Mouse (Mus musculus): ENCODE results near the gene Ephb2. TPM values are rescaled to one million over a fixed set of nuclear protein-coding genes. Genes with fewer than 3 reads are reported as not detected.
A peak's percentile ranks its signal among the peaks of the same experiment; 100 is the strongest.

Ephb2 gene
- 10 to 100 TPM; 55.1 to 57.0 TPM for total RNA-seq (2021)
- long read RNA-seq, full-length matches to known transcripts: 1 of 4 reads
- long read RNA-seq, partial matches to known transcripts: 1 of 4 reads
- long read RNA-seq, other reads (novel, unspliced or antisense): 2 of 4 reads

DNA sequence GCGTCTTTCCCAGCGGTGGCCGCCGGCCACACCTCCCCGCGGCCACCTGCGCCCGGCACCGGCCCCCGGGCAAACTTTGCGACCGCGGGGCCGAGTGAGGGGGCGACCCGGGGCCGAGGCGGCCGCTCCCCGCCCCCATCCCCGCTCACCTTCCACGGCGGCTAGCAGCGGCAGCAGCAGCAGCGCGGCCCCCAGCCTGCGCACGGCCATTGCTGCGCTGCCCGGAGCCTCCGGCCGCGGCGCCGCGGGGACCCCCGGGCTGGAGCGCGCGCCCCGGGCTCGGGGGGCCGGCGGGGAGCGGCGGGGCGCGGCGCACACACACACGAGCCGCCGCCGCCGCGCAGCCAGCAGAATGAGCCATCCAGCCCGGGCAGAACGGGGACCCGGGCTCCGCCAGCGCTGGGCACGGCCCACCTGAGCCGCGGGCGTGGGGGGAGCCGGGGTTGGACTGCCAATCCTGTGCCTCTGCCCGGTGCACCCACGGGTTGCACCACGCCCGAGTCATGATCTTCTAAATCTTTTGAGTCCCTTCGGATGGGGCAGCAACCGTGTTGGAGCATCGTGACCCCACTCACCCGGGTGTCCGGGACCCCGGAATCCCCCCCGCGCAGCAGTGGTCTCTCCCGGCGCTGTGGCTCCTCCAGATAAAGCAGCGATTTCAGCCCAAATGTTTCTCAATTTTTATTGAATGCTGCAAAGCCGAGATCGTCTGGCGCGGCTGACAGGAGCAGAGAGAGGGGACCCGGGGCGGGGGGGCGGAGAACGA lies at the start of gene Ephb2:
Gene Ephb2, minus strand, starts transcription at position 368 of the 766 bp plus-strand sequence.
- peak; percentile 82 to 87 for DNase-seq (ENCODE audit: low spot score in 2 of 2)

DNA sequence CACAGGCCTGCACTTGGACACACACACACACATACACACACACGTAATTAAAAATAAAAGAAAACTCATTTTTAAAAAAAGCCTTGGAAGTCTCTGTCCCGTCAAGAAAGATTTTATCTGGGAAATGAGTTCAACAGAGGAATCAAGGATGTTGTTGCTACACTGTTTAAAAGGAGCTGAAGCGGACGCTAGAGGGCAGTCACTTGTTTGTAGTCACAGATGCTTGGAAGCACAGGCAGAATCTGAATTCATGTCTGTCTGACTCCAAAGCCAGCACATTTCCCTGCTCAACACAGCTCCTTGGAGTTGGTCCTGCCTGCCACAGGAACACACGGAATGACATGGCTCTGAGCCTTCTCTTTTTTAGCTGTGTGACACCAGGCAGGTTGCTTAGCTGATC lies 42.8 kb upstream of the Ephb2 start:
- peak in 1 of 2 experiments; percentile 46 for DNase-seq (ENCODE audit: low spot score in 2 of 2)

DNA sequence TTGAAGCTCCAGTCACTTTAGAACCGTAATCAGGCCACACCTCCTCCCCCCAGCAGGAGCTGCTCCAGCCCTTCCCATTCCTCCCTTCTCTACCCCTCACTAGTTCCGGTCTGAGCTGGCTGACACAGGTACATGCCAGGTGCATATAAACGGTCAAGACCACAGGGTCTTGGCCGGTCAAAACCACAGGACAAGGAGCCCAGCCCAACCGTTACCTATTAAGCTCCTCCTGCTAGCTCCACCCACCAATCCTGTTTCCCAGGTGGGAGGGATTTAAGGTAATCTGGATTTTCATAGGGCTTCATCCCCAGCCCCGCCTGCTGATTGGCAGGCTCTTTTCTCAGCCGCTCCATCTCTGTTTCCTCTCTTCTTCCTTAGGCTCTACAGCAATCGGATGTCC lies 42.4 kb upstream of the Ephb2 start:
- DNase-seq (ENCODE audit: low spot score in 2 of 2): no peak

DNA sequence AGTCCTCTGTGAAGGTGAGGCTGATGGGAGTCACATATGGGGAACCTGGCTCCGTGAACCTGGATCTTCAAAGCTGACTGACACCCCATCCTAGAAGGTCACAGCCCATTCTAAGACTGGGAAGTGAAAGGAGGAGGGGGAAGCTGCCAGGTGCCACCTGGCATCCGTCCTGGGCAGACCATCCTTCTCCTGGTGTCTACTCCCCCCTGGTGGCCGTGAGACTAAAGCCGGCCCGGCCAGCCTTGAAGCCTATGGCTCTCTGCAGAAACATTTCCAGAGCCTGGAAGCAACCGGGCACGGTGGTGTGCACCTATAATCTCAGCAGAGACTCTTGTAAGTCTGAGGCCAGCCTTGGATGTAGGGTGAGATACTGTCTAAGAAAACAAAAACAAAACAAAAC lies 41.2 kb upstream of the Ephb2 start:
- peak; percentile 77 to 80 for DNase-seq (ENCODE audit: low spot score in 2 of 2)

DNA sequence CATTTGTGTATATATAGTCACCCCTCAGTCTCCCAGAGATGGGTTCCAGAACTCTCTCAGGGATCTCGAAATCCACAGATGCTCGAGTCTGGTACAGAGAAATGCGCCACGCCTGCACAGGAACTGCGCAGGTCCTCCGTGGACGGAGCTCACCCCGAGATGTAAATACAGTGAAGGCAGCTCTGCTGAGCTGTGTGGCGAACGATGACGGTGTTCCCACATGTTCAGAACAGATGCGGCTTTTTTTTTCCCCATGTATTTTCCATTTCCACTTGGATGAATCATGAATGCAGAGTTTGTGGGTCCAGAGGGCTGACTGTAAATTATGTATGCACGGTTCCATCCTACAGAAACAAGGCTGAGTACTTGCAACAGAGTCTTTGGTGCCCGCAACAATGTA lies 39.2 kb upstream of the Ephb2 start:
- no peak for DNase-seq (ENCODE audit: low spot score in 2 of 2)

DNA sequence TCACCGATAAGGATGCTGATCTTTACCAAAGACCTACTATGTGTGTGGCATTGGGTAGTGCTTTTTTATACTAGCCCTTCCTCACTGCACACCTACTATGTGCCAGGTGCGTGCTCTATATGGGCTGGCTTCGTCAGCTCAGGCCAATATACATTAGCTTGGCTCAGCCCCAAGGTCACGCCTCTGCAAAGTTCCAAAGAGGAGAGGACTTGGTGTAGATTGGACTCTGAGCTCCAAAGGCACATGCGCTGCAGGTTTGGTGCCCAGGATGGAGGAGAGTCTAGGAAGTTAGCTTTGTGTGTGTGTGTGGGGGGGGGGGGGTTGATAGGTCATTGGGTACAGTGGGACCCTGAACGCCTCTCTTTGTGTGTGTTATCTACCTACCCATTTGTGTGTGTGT lies 32.6 kb upstream of the Ephb2 start:
- DNase-seq (ENCODE audit: low spot score in 2 of 2): no peak

DNA sequence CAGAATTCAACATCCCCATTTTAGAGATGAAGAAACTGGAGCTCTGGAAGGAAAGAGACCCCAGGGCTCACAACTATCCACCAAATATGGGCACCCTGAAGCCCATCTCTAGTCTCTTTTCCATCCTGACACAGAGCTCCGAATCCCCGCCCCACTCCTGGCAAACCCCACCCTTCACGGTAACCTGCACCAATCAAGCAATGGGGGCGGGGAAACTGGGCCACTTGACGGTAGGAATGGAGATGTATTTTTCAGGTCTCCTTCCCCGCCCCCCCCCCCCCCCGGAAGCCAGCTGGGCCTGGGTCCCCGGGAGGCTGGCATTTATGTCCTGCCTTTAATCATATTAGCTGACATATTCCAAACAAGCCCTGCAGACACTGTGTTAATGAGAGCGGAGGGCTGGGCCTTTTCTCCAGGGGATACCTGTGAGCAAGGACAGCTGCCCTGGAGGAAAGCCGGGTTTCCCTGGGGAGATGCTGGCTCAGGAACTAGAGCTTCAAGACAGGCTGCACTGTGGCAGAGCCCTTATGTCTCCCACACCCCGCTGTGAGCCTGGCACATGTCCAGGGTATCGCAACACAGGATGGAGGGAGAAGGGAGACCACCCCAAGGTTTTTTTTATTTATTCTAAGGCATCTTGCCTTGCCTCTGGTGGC lies 32.0 kb upstream of the Ephb2 start:
- no peak for DNase-seq (ENCODE audit: low spot score in 2 of 2)

DNA sequence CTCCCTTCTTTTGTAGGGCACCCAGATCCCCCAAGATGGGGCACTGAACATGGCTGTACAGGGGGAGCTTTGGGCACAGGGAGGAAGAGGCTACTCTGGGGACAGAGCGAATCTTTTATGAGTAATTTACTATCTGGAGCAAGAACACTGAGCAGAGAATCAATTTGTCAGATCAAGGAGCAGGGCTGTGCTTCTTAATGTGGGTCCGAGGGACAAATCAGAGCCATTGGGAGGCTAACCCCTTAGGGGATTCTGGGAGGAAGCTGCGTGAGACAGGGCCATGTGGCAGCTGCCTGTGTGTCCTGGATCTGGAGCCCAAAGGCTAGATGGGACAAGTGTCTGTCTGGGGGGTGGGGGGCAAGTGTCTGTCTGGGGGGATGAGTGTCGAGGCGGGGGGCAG lies 29.7 kb upstream of the Ephb2 start:
- no peak for DNase-seq (ENCODE audit: low spot score in 2 of 2)

DNA sequence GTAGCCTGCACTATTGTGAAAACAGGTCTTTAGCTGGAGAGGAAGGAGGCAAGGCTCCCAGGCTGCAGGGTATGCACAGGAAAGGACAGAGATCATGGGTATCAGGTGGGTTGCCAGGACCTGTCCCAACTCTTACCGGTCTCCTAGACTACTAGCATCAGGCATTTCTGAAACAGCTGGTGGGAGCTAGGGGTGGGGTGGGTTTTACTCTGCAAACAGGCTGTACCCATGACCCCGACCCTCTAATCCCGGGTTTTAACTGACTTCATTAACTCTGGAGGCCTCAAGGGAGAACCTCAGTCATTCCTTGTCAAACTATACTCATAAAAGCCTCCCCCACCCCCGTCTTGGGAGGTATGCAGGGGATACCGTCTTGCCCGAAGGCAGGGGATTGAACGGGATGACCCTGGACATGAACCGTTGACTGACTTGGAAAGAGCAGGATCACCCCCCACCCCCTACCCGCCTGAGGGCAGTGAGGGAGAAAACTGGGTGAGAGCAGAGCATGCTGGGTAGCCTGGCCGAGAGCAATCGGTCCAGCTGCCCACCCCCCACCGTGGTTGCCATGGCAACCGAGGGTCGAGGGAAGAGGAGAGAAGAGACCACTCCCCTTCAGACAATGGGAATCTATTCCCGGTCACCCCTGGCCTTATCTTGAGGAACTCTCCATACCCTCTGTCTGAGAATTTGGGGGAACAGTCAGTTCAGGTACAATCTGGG lies 29.1 kb upstream of the Ephb2 start:
- DNase-seq (ENCODE audit: low spot score in 2 of 2): no peak

DNA sequence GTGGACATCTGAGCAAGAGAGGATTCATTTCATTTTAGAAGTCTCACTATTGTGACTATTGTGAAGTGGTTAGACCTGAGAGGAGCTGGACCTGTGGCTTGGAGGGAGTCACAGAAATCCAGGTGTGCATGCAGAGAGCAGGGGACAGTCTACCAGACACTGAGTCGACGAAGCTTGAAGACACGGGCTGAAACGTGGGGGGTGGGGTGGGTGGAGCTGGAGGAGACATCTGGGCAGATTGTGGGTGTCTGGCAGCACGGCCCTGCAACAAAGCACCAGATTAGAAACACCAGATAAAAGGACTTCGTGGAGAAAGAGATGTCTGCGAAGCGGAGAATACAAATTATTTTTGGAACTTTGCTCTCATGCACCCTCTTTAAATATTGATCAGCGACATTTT lies 27.7 kb upstream of the Ephb2 start:
- DNase-seq (ENCODE audit: low spot score in 2 of 2): no peak

DNA sequence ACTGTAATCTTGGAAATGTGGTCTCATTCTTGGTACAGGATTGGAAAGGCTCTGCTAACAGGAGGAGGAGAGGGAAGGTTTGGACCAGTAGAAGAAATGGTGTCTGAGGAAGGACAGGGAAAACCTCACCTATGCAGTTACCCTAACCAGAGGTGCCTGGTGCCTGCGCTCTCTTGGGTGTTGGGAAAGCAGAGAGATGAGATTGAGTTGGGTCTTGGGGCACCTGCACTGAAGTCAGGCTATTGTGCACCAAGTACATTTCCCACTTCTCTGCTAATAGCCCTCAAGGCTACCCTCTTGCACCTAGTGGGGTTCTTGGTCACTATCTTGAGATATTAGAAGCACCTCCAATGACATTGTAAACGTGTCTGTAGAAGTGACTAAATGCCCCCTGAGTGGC lies 26.6 kb upstream of the Ephb2 start:
- DNase-seq (ENCODE audit: low spot score in 2 of 2): no peak

DNA sequence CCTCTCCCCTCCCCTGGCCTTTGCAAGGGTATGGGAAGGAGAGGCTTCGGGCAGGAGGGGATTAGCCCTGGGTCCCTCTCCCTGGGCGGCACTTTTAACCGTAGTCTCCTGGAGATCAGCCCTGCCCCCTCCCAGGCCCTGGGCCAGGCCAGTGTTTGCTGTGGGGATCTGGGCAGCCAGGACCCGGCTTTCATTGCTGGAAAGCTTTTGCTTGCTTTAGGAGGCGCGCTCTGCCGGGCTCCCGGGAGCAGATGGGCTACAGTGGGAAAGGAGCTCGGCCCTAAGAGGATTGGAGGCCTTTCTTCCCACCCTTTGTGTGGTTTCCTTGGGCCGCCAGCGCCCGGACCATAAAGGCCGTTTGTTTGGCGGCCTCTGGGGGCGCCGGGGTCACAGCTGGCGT lies 26.0 kb upstream of the Ephb2 start:
- DNase-seq (ENCODE audit: low spot score in 2 of 2): peak; percentile 37

DNA sequence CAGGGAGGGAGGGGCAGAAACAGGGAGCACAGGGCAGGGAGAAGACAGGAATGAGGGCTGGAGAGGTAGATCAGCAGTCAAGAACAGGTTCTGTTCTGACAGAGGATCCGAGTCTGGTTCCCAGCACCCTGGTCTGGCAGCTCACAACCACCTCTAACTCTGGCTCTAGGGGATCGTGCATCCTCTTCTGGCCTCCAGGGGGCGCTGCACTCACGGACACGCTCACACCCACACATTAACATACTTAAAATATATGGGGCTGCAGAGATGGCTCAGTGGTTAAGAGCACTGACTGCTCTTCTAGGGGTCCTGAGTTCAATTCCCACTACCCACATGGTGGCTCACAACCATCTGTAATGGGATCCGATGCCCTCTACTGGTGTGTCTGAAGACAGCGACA lies 24.2 kb upstream of the Ephb2 start:
- DNase-seq (ENCODE audit: low spot score in 2 of 2): no peak

DNA sequence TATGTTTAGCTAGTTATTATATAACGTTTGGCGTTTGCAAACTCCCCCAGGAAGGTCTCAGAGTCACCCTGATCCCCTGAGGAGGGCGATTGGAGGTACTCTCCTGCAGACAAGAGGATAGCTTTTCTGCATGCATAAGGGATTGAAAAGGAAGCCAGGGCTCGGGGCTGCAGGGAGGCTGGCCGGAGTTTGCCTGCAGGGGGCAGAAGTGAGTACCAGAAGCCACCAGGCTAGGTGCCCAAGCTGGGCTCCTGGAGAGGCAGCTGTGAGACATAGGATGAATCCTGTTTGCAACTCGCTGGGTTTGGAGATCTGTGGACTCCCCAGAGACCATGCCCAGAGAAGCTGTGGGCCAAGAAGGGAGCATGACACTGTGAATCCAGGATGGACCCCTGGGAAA lies 19.3 kb upstream of the Ephb2 start:
- peak; percentile 54 to 55 for DNase-seq (ENCODE audit: low spot score in 2 of 2)

DNA sequence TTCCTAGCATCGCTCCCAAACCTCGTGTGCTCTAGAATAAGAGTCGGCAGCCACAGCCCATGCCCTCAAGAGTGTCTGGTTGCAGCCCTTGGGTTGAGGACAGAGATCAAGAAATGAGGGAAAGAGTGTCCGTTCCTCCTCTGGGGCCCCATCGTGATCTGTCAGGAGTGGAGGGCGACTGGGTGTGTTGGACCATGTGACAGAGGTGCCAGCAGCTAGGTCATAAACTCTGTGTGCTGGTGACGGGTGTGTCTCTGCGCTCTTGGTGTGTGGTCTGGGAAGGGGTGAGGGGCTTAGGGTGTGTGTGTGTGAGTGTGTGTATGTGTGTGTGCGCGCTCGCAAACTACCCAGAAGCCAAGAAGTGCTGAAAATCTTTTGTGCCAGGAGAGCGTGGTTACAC lies 17.2 kb upstream of the Ephb2 start:
- DNase-seq (ENCODE audit: low spot score in 2 of 2): no peak

DNA sequence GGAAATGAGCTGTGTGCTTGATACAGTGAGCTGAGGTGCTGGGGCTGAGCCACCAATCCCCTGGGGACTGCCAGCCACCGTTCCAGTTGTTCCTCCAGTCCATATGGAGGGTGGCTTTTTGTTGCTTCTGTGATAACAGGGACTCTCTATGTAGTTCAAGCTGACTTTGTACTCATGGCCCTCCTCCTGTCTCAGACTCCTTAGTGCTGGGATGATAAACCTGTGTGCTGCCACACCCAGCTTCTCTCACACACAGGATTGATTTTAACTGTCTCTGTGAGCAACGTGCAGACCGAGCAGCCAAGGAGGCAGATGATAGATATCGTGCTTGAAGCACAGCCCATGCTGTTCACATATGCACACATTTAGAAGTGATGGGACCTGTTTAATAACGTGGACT lies 16.3 kb upstream of the Ephb2 start:
- DNase-seq (ENCODE audit: low spot score in 2 of 2): no peak

DNA sequence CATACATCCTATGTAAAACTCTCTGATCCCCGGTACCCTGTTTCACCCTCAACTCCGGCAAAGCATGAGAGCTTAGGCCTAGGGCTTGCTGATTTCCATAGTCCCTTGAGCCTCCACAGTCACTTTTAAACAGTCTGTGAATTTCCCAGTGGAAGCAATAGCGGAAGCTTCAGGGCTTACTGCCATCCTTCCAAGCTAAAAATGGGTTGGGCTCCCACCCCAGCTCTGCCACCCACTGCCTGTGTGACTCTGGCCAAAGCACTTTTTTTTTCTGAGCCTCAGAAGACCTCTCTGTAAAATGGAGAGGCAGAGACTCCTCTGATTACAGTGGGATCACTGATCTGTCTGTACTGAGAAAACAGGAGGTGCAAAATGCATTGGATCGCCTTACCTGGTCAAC lies 12.8 kb upstream of the Ephb2 start:
- no peak for DNase-seq (ENCODE audit: low spot score in 2 of 2)

DNA sequence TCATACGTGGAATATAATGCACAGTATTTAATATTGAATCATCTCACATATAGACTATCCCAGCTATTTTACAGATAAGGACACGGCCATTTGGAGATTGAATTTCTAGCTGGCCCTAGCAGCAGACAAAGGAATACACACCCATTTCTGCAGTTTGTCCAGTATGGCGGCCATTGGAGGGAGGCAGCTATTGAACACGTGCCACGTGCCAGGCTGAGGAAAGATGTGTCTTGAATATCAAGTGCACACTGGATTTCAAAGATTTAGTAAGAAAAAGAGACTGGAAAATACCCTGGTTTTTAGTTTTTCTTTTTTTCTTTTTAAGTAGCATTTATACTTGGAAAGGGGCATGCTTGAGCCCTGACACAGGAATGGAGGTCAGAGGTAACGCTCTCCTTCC lies 11.4 kb upstream of the Ephb2 start:
- no peak for DNase-seq (ENCODE audit: low spot score in 2 of 2)

DNA sequence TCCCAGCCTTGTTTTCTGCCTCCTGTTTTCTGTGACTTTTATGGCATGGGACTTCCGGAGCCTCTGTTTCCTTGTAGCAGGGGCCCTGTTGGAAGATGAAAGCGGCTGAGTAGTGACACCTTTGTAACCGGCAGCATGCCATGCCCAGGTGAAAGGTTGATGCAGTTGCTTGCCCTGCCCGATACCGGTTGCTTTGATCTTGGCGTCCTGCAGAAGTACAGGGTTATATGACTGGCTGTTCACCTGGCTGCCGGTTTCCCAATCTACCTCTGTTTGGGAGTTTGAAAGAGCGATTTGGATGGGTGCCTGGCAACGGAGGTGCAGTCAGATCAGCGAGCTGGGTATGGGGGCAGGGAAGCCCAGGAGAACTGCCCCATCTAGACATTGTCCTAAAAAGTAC lies 7.0 kb upstream of the Ephb2 start:
- DNase-seq (ENCODE audit: low spot score in 2 of 2): no peak

DNA sequence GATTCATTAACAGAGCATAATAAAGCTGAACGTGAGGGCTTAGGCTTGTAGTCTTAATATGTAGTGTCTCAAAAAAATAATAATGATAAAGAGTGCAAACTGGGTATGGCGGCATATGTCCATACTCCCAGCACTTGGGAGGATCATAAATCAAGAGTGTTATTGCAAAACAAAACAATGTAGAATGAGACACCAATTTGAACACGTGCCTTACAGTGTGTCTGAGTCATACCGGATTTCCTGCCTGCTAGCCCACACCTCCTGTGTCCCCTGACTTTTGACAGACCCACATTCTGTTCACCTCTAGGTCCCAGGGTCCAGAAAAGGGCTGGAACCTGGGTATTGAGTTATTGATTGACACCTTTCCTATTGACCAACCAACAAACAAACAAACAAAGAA lies 6.2 kb upstream of the Ephb2 start:
- DNase-seq (ENCODE audit: low spot score in 2 of 2): no peak

DNA sequence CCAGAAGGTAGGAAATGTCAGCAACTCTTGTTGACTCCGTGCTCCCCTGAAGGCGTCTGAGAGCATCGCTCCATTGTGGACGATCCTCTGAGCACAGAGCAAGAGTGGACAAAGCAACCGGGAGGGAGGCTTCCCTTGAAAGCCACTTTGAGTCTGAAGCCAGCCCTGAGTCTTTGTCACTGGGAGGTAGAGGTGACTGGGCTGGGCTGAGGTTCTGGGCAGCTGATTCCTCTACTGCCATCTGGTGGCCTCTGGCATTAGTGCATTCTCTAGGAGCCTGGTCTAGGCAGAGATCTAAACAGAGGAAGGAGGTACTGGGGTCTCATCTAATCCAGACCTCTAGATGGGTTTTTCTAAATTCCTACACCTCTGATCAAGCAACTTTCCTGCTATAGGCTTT lies 5.3 kb upstream of the Ephb2 start:
- peak; percentile 90 to 92 for DNase-seq (ENCODE audit: low spot score in 2 of 2)

DNA sequence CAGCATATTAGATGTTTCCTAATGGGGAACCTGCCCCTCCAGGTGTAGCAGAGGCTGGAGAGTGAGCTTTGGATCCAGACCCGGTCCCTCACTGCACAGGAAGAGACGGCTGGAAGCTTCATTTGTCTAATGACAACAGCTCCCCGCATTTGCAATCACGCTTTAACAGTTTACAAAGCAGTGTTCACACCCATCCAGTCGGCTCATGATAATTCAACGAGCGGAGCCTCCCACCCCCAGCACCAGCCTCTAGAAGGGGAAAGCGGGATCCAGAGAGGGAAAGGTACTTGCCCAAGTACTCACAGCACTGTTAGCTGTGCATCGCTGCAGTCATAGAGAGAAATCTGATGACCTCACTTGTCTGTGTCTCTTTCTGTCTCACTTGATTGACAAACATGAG lies 2.7 kb upstream of the Ephb2 start:
- DNase-seq (ENCODE audit: low spot score in 2 of 2): no peak
